Mouse (Mus musculus) common myeloid progenitor, adult 5-6 weeks (primary cell): ENCODE results near the gene Rsph1. TPM values are rescaled to one million over a fixed set of nuclear protein-coding genes. Genes with fewer than 3 reads are reported as not detected.

Experiments used
- ATAC-seq: replicated peaks from 2 replicates; pipeline ENCODE4 v1.8.0; 2016; ENCODE audit warnings: low read depth, mild to moderate bottlenecking, moderate TSS enrichment, inconsistent platforms; ENCODE audit not compliant: poor library complexity, severe bottlenecking
- total RNA-seq: library from RNA; stranded (forward); fragments of 200-1000, 187-1606 nt; gene quantifications from 2 replicates; pipeline ENCODE4 v1.2.3, GENCODE M21; 2017

Gene Rsph1
- total RNA-seq, 1 experiment from 2014 or later = not detected

DNA sequence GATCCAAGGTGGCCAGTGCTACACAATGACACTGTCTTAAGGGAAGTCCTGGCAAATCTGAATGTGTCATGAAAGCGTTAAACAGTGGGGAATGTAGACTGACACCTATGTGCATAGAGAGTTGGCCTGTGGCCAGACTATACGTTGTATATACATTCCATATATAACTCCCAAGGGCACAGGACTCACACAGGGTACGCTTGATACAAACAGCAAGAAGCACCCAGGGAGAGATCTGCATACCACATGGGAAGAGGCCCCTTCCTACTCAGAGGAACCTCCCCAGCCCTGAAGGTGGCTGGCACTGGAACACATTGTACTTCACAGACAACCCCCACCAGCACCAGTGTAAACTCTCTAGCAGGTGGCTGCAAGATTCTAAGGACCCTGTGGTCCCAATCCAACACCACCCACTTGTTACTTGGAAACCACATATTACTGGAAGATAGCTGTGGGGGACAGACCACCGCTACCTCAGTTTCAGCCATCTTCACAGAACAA, 54.3 kb downstream of the Rsph1 start:
- ATAC-seq = 0 out of 2 replicates have a peak, but pooled peaks have one; percentile 15

DNA sequence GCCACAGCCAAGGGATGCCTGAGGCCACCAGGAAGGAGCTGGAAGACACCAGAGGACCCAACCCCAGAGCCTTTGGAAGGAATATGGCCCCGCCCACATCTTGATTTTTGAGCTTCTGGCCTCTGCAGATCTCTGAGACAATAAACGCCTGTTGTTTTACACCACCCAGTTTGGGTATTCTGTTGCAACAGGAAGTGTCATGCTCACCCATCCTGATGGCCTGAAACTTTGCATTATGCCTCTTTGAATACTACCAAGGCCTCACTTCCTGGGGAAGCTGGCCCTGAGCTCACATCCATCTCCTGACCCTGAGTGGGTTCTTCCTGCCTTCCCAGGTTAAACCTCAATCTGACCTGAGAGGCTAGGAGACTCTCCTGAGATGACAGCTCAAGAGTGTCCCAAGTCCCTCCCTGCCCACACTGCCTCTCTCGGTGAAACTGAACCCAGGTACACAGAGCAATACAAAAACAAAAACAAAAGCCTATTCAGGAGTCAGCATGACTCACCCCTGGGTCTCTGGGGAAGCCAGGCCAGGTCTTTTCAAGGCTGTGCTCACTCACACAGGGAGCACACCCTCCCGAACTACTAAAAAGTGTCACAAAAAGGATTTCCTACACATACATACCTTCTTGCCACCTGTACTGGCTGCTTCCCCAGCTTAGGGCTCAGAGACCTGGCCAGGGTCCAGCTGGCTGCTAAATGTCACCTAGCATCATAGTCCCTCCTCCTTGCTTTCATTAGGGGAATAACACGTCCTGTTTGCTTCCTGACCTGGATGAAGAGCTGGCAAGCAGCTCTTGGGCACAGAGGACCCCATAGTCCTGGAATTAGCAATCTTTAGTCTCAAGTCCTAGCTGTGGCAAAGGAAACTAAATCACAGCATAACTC, 60.9 kb downstream of the Rsph1 start:
- peak; percentile 36; the same call in 1 of the 2 replicates for ATAC-seq

DNA sequence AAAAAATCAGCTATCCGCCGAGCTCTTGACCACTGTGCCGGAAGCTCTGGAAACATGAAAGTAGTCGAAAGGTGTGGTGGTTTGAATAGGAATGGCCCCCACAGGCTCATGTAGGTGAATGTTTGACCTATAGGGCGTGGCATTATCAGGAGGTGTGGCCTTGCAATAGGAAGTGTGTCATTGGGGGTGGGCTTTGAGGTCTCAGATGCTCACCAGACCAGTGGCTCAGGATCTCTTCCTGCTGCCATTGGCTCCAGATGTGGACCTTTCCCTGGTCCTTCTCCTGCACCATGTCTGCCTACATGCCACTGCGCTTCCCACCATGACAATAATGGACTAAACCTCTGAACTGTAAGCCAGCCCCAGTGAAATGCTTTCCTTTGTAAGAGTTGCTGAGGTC, 65.3 kb downstream of the Rsph1 start:
- ATAC-seq = no peak

- ATAC-seq = peak; percentile 39; the same call in 1 of the 2 replicates
Observed at GRCm38 (mm10) chr17:31210299-31210698, 66.9 kb downstream of the Rsph1 start.

DNA sequence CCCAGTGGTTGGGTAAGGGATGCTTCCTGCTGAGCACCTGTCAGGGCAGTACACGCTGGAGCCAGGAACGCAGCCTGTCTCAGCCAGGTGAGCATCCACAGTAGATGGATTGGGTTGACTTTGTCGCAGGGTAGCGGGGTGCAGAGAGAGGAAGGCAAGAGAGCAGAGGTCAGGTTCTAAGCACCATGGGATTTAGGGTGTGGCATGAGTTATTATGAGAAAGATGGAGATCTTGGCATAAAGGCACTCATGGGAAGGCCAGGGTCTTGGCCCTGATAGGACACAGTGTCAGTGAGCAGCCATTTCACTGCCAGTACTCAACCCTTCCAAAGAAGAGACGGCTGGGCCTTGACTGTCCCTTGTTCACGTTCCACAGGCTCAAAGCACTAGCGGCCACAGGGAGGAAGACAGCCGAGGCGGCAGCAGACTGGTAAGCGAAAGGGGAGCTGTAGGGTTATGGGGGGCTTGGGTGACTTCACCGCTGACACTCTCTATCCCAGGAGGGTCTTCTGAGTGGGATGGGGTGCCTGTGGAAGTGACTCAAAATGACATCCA, 67.7 kb downstream of the Rsph1 start:
- no peak for ATAC-seq

- ATAC-seq = 0 out of 2 replicates have a peak, but pooled peaks have one; percentile 15
Observed at GRCm38 (mm10) chr17:31208654-31209053, 68.5 kb downstream of the Rsph1 start.

DNA sequence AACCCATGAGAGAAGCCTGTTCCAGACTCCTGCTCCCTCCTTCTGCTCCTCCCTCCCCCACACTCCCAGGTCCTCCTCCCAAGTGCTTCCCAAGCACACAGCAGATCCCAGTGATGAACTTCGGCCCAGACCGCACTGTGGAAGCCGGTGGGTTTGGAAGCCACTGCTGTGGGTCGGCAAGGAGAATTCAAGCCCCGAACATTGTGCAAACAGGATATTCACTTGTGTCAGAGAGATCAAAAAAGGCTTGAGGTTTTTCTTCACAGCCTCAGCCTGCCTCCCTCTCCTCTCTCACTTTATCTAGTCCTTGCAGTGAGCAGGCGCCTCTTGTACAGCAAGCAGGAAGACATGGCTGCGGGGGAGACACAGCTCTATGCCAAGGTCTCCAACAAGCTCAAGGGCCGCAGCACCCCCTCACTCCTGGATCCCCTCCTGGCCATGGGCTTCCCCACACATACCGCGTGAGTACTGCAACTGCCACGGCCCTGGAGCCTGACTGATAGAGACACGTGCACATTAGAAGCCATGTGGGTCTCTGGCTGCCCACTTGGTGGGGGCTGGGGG, 69.3 kb downstream of the Rsph1 start, which contains the start of gene Ubash3a:
TSS of gene Ubash3a (plus strand) at position 103 of the 564 bp plus-strand sequence.
- ATAC-seq = peak; percentile 74

Other genes with a start within 250 kb of the Rsph1 start
- 19.5 and 22.7 TPM in 2 replicates for gene Abcg1, start 219.7 kb downstream of the Rsph1 start, total RNA-seq
- gene Tff3, start 147.7 kb downstream of the Rsph1 start, total RNA-seq = not detected in 2 replicates
- gene Tff2, start 133.1 kb downstream of the Rsph1 start, total RNA-seq = not detected in 2 replicates
- gene Tff1, start 112.1 kb downstream of the Rsph1 start, total RNA-seq = not detected in 2 replicates
- 2.9 and 4.2 TPM in 2 replicates for gene Tmprss3, start 78.4 kb downstream of the Rsph1 start, total RNA-seq
- 35.5 and 37.7 TPM in 2 replicates for gene Ubash3a, start 69.5 kb downstream of the Rsph1 start, total RNA-seq
- 9.4 and 10.7 TPM in 2 replicates for gene Slc37a1, start 9.4 kb upstream of the Rsph1 start, total RNA-seq
- not detected in 2 replicates for gene Pde9a, start 108.8 kb upstream of the Rsph1 start, total RNA-seq
- gene Wdr4, start 242.6 kb upstream of the Rsph1 start, total RNA-seq = 15.1 and 18.3 TPM in 2 replicates
- gene Ndufv3, start 242.7 kb upstream of the Rsph1 start, total RNA-seq = 182 and 243 TPM in 2 replicates